Mouse (Mus musculus): ENCODE results near the gene Gm10837. TPM values are rescaled to one million over a fixed set of nuclear protein-coding genes. Genes with fewer than 3 reads are reported as not detected.

Gm10837 gene
- polyA plus RNA-seq, 1 experiment = not detected

DNA sequence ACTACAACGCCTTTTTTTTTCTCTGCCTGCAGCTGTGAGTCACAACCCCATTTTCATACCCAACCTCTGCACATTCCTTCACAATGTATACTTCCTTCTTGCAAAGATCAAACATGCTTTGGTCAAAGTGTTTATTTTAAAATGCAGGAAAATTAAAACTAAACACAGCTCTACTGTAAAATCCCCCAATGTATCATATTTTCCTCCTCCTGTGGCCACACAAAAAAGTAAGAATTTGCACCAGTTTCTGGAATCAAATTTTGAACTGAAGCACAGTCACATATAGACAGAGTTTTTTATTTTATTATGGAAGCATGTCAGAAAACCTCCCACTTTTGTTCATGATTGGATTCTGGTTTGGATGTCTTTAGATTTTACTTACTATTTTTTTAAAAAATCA is 3.8 kb upstream of the Gm10837 start:
- Histone ChIP-seq H3K4me1 (ENCODE audit: control insufficient read depth, insufficient read depth, insufficient read length, low read length) (peaks cover 7% of the 10 kb centered on the region), H3K4me3 (ENCODE audit: low read depth, low read length) (no peak overlapping the region), H3K27me3 (ENCODE audit: control insufficient read depth, insufficient read depth, low read length) (peaks cover 75% of the 10 kb centered on the region), H3K36me3 (ENCODE audit: control insufficient read depth, insufficient read depth, low read length) (no peaks in the 10 kb centered on the region), H3K27ac (ENCODE audit: insufficient read depth, low read depth, low read length) (no peak overlapping the region)
- TF ChIP-seq POLR2A (IDR thresholded peaks at IDR 0.05; ENCODE audit: low read depth, low read length) = no peak
- TF ChIP-seq CTCF (IDR thresholded peaks at IDR 0.05; ENCODE audit: extremely low read depth, insufficient read length, insufficient replicate concordance, low read depth, low read length) = no peak
- WGBS = 16% methylated on average over 1 of the region's 1 CpGs

DNA sequence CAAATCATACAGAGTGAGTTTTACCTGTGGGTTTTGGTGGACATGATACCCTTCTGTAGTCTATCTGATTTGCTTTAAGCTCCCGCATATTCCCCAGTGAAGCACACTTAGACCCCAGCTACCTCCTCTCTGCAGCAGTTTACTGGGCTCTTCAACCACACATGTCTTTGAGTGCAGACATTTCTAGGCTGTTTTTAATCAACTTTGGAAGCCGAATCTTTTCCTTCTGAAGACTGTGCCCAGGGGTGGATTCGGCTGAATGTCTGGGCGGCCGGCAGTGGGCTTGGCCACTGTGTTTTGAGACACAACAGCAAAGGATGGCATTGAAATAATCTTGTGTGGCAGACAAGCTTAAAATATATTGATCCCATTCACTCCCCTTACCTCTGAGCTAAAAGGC is 3.0 kb upstream of the Gm10837 start:
- WGBS = 17% methylated on average over 5 of the region's 5 CpGs
- no peak for TF ChIP-seq CTCF (IDR thresholded peaks at IDR 0.05; ENCODE audit: extremely low read depth, insufficient read length, insufficient replicate concordance, low read depth, low read length)
- no peak for TF ChIP-seq POLR2A (IDR thresholded peaks at IDR 0.05; ENCODE audit: low read depth, low read length)

DNA sequence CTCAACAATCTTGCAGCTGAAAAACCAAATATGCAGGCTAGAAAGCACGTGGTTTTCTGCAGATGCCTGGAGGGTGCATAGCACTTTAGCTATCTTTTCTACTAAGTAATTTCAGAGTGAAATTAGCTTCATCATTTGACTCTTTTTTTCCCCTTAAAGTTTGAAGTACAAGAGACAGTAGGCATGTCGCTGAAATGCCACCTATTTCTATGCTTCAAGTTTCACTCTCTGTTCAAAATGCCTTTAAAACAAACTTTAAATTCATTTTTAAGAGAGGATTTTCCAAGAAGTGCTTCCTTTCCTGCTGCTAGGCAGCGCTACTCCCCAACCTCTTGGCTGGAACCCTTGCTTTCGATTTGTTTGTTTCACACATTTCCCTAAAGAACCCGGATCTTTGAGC is 1.3 kb upstream of the Gm10837 start:
- Histone ChIP-seq H3K27ac (ENCODE audit: insufficient read depth, low read depth, low read length) (no peak overlapping the region), H3K27me3 (ENCODE audit: control insufficient read depth, insufficient read depth, low read length) (peaks cover 56% of the 10 kb centered on the region), H3K36me3 (ENCODE audit: control insufficient read depth, insufficient read depth, low read length) (no peaks in the 10 kb centered on the region), H3K4me1 (ENCODE audit: control insufficient read depth, insufficient read depth, insufficient read length, low read length) (peaks cover 7% of the 10 kb centered on the region), H3K4me3 (ENCODE audit: low read depth, low read length) (no peak overlapping the region)
- TF ChIP-seq POLR2A (IDR thresholded peaks at IDR 0.05; ENCODE audit: low read depth, low read length) (no peak), CTCF (IDR thresholded peaks at IDR 0.05; ENCODE audit: extremely low read depth, insufficient read length, insufficient replicate concordance, low read depth, low read length) (no peak)
- WGBS = 5% methylated on average over 5 of the region's 5 CpGs

More for the DNA sequence above, 3.0 kb upstream of the Gm10837 start:
- peaks cover 7% of the 10 kb centered on the region for H3K4me1 ChIP-seq (ENCODE audit: control insufficient read depth, insufficient read depth, insufficient read length, low read length)
- no peak overlapping the region for H3K27ac ChIP-seq (ENCODE audit: insufficient read depth, low read depth, low read length)
- H3K36me3 ChIP-seq (ENCODE audit: control insufficient read depth, insufficient read depth, low read length) = no peaks in the 10 kb centered on the region
- no peak overlapping the region for H3K4me3 ChIP-seq (ENCODE audit: low read depth, low read length)
- H3K27me3 ChIP-seq (ENCODE audit: control insufficient read depth, insufficient read depth, low read length) = peaks cover 72% of the 10 kb centered on the region

DNA sequence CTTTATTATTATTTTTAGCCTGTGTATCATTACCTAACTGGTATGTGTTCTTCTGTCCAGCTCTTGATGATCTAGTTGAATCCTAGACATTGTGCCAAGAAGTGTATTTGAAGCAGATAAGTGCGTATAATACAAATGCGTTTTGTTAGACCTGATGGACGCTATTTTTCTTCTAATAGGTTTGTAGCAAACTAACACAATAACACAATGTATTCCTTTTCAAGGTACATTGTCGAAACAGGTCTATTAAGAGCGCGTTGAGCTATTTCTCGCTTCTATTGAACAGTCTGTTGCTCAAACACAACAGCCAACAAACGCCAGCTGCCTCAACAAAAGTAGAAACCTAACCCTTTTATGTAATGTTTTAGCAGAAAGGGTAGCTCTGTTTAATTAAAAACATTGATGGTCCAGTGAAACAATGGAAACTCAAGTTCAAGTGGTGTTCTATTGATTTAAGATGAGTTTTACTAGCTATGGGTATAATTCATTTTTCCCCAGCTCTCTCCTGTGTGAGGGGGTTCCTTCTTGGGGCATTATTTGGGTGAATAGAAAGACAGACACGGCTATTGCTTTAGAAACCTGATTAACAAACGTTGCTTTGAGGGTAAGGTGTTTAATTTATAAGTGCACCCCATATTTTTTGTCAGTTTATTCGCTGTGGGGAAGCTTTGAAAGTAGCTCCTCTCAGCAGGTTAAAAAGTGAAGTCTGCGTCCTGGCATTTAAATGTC is 536 bp upstream of the Gm10837 start:
- TF ChIP-seq CTCF (IDR thresholded peaks at IDR 0.05; ENCODE audit: extremely low read depth, insufficient read length, insufficient replicate concordance, low read depth, low read length) (no peak), POLR2A (IDR thresholded peaks at IDR 0.05; ENCODE audit: low read depth, low read length) (no peak)
- Histone ChIP-seq H3K36me3 (ENCODE audit: control insufficient read depth, insufficient read depth, low read length) (no peaks in the 10 kb centered on the region), H3K4me1 (ENCODE audit: control insufficient read depth, insufficient read depth, insufficient read length, low read length) (peaks cover 7% of the 10 kb centered on the region), H3K4me3 (ENCODE audit: low read depth, low read length) (0 out of 2 replicates have a peak overlapping the region, but pooled peaks have one; percentile 46), H3K27me3 (ENCODE audit: control insufficient read depth, insufficient read depth, low read length) (peaks cover 48% of the 10 kb centered on the region), H3K27ac (ENCODE audit: insufficient read depth, low read depth, low read length) (no peak overlapping the region)
- 12% methylated on average over 12 of the region's 12 CpGs for WGBS

DNA sequence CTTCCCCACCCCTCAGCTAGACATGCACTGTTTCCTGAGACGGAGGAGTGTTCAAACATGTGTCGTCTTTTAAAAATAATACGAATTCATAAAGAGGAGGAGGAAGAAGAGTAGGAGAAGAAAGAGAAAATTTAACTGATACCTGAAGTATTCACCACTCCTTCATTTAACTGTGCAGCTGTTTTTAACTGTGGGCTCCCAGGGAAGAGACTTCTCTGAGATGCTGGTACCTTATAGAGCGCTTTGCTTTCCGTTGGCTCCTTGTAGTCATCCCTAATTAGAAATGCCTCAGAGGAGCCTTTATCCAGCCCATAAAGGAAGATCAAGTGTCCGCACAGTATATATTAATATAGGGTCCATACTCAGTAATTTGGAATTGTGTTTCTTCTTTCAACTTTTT is 1.1 kb downstream of the Gm10837 start:
- no peak for TF ChIP-seq CTCF (IDR thresholded peaks at IDR 0.05; ENCODE audit: extremely low read depth, insufficient read length, insufficient replicate concordance, low read depth, low read length)
- WGBS = 80% methylated on average over 6 of the region's 6 CpGs
- H3K4me1 ChIP-seq (ENCODE audit: control insufficient read depth, insufficient read depth, insufficient read length, low read length) = peaks cover 7% of the 10 kb centered on the region
- no peak overlapping the region for H3K4me3 ChIP-seq (ENCODE audit: low read depth, low read length)
- H3K27me3 ChIP-seq (ENCODE audit: control insufficient read depth, insufficient read depth, low read length) = peaks cover 33% of the 10 kb centered on the region
- no peak overlapping the region for H3K27ac ChIP-seq (ENCODE audit: insufficient read depth, low read depth, low read length)
- no peaks in the 10 kb centered on the region for H3K36me3 ChIP-seq (ENCODE audit: control insufficient read depth, insufficient read depth, low read length)

DNA sequence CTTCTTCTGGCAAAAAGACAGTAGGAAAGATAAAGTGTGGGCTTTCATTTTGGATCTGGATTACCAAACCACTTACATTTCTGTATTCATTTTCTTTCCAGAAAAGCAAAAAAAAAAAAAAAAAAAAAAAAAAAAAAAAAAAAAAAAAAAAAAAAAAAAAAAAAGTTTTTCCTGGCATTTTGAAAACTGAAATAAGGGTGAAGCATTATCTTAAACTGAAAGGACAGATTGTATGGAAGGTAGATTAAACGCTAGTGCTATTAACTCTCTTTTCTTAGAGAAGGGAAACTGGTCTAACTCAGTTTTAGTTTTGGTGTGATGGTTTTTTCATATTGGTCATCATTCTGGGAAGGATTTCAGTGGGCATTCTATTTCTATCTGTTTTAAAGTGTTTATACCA is 1.6 kb downstream of the Gm10837 start:
- WGBS = 55% methylated on average over 1 of the region's 1 CpGs
- TF ChIP-seq POLR2A (IDR thresholded peaks at IDR 0.05; ENCODE audit: low read depth, low read length) (no peak), CTCF (IDR thresholded peaks at IDR 0.05; ENCODE audit: extremely low read depth, insufficient read length, insufficient replicate concordance, low read depth, low read length) (no peak)
- H3K36me3 ChIP-seq (ENCODE audit: control insufficient read depth, insufficient read depth, low read length) = no peaks in the 10 kb centered on the region
- H3K4me3 ChIP-seq (ENCODE audit: low read depth, low read length) = no peak overlapping the region
- no peak overlapping the region for H3K27ac ChIP-seq (ENCODE audit: insufficient read depth, low read depth, low read length)
- H3K27me3 ChIP-seq (ENCODE audit: control insufficient read depth, insufficient read depth, low read length) = peaks cover 33% of the 10 kb centered on the region
- H3K4me1 ChIP-seq (ENCODE audit: control insufficient read depth, insufficient read depth, insufficient read length, low read length) = peaks cover 7% of the 10 kb centered on the region

DNA sequence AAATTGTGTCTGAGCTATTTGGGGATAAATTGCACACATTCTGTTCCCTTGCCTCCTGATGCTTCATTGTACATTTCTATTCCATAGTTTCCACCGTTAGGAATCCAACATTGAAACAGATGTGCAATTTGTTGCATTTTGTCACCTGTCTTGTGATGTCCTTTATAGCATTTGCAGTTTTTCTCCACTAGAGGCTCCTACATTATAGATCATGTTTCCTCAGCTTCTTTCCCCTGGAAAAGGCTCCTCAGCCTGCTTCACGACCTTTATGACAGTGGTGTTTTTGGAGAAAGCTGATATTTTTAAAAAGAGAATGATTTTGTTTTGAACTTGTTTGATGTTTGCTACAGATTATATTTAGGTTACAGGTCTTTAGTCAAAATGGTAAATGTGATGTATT is 18.7 kb downstream of the Gm10837 start:
- Histone ChIP-seq H3K4me1 (ENCODE audit: control insufficient read depth, insufficient read depth, insufficient read length, low read length) (no peaks in the 10 kb centered on the region), H3K27ac (ENCODE audit: insufficient read depth, low read depth, low read length) (no peak overlapping the region), H3K4me3 (ENCODE audit: low read depth, low read length) (no peak overlapping the region), H3K36me3 (ENCODE audit: control insufficient read depth, insufficient read depth, low read length) (no peaks in the 10 kb centered on the region), H3K27me3 (ENCODE audit: control insufficient read depth, insufficient read depth, low read length) (no peaks in the 10 kb centered on the region)
- 8% methylated on average over 2 of the region's 2 CpGs for WGBS
- TF ChIP-seq CTCF (IDR thresholded peaks at IDR 0.05; ENCODE audit: extremely low read depth, insufficient read length, insufficient replicate concordance, low read depth, low read length) (no peak), POLR2A (IDR thresholded peaks at IDR 0.05; ENCODE audit: low read depth, low read length) (no peak)
